Mouse (Mus musculus): ENCODE measurements at regions not wholly inside any gene's neighbourhood (a gene's known extent, or its start where the extent isn't known, plus 50 kb on each side); places are given as distances from the start of the nearest gene placed in this dataset.
"Not testable (repeated sequence)": the region's sequence is repeated elsewhere in the genome, so short reads cannot be mapped to it uniquely, and the experiment has no call there.

GRCm38 (mm10) chr9:43857988-43858387, 114.2 kb downstream of the Nectin1 start:
- no peak for DNase-seq

GRCm38 (mm10) chr9:43858761-43859160, 115.0 kb downstream of the Nectin1 start:
- DNase-seq = no peak

- DNase-seq = no peak
Observed at GRCm38 (mm10) chr9:43860264-43860663, 116.5 kb downstream of the Nectin1 start.

GRCm38 (mm10) chr9:43861375-43861774, 117.6 kb downstream of the Nectin1 start:
- no peak for DNase-seq

GRCm38 (mm10) chr9:43862034-43862433, 118.2 kb downstream of the Nectin1 start:
- DNase-seq = not testable (repeated sequence)

DNA sequence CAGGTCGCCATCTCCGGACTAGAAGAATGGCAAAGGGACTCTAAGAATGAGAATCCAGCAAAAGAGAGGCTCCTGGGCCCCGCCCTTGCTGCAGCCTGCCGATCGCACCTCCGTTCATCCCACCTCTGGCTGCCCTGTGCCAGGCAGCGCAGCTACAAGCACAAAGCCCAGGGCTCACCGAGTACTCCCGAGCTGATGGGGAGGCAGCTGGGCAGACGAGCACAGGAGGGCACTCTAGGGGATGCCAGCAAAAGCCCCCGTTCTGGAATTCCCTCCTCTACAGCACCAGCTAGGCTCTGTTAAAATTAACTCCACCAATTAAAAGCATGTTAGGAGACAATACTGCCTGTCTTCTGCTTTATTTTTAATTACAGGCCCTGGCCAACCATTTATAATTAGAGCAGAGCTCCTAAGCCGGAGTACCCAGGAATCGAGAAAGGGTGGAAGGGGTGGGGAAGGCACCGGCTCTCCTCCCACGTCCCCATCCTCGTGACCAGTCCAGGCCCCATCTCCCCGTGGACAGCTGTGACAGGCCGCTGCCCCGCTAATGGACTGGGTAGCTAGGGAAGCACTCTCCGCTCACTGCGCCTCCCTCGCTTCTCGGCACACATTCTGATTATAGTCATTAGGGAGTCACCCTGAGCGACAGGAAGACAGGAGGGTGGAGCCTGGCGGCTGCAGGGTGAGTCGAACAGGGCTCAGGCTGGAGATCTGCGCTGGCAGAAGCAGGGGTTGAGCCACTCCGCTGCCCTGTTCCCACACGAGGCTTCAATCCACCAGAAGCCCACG, 120.0 kb downstream of the Nectin1 start:
- DNase-seq = no peak

GRCm38 (mm10) chr9:43866802-43867201, 123.0 kb downstream of the Nectin1 start:
- no peak for DNase-seq

GRCm38 (mm10) chr9:43873841-43874240, 130.1 kb downstream of the Nectin1 start:
- no peak for DNase-seq

DNA sequence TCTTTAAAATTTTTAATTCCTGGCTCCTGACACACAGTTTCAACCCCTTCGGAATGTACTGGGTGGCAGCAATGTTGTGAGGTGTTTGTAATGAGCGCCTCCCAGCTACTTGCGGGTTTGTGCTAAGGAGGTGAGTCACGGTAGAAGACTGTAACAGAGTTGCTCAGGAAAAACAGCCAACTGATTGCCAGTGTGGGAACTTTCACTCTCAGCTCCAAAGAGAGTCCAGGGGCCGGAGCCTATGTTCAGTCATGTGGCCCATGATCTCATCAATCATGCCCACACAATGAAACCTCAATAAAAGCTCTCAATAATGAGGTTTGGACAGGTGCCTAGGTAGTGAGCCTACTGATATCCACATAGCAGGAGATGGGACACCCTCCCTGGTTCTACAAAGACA, 130.5 kb downstream of the Nectin1 start:
- no peak for DNase-seq

GRCm38 (mm10) chr9:43879220-43879968, 135.6 kb downstream of the Nectin1 start:
- DNase-seq = no peak

DNA sequence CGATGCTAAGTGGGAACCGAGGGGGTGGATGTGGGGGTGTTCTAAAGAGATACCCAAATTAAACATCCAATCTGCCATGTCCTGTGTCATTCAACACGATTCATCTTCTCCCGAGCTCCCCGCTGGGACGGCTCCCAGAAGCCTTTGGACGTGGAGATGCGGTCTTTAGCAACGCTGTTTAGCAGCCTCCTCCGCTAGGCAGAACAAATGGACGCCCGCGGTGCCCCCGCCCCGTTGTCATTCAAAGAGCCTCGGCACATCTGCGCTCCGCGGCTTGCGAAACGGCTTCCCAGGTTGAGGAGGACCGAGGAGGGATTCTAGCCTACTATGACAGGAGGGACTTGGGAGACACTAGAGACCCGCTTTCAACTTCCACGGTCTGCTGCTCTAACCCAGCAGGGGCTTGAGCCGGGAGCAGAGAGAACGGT, 136.2 kb downstream of the Nectin1 start:
- DNase-seq = no peak

GRCm38 (mm10) chr9:43893086-43893485, 149.3 kb downstream of the Nectin1 start:
- no peak for DNase-seq

DNA sequence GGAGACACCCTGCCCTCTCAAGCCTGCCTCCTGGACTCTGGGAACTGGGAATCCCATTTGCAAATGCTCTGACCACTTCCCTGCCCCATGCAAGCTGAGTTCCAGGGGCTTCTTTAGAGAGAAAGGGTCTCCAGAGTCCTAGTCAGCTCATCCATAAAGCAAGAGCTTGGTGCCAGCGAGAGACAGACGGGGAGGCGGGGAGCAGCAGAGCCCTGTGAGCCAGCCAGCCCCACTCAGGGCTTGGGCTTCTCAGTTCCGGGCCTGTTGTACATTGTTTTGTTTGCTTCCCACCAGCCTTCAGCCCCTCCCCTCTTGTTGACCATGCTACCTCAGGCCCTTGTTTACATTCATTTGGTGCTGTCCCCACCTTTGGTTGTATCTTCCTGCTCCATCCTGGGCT, 143.9 kb upstream of the Thy1 start:
- DNase-seq = no peak

DNA sequence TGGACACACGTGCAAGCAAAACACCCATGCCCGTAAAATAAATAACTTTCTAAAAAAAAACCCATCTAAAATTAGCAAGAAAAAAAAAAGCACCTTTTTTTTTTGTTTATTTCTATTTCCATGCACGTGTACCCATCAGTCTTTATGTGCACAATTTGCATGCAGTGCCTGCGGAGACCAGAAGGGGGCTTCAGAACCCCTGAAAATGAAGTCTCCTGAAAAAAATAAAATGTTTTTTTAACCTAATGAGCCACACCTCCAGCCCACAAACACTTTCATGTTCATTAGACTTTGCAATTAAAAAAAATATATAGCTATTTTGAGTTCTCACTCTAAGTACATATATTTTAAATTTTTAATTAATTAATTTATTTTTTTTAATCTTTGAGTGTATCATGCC, 134.9 kb upstream of the Thy1 start:
- no peak for DNase-seq

DNA sequence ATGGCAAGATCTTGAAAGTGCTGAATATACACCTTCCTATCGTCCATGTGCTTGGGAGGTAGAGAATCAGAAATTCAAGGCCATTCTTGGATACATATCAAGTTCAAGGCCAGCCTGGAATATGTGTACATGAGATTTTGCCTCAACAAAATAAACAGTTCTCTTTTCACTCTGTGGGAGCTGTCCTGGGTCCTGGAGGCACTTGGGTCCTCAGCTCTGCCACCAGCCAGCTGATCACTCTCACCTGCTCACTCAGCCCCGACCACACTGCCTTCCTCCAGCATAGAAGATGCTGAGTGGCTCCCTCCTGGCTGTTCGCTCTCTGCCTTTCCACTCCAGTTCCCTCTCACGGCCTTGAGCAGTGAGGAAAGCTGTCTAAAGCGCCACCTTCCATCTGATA, 128.2 kb upstream of the Thy1 start:
- DNase-seq = no peak

GRCm38 (mm10) chr9:43917467-43917866, 125.7 kb upstream of the Thy1 start:
- no peak for DNase-seq

GRCm38 (mm10) chr9:43919010-43919409, 124.2 kb upstream of the Thy1 start:
- no peak for DNase-seq

GRCm38 (mm10) chr9:43920053-43920754, 123.0 kb upstream of the Thy1 start:
- peak; percentile 73 for DNase-seq

- no peak for DNase-seq
Observed at GRCm38 (mm10) chr9:43922231-43922630, 121.0 kb upstream of the Thy1 start.

DNA sequence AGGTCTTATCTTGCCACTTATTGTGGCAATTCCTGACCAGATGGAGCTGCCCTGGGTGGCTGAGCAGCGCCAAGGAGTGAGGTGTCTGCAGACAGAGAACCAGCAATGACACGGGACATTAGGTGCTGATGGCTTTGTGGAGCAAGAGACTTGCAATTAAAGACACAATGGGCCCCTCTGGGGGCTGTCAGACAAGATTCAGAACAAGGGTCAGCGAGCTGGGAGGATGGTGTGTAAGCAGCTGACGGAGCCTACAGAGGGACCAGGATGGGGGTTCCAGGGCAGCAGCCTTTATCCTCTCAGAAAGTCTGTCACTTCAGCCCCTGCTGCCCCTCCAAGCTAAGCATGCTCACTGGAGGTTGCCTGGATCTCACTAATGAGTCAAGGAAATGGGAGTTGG, 120.1 kb upstream of the Thy1 start:
- DNase-seq = no peak

GRCm38 (mm10) chr9:43924795-43925194, 118.4 kb upstream of the Thy1 start:
- DNase-seq = no peak

- DNase-seq = no peak
Observed at GRCm38 (mm10) chr9:43929312-43930036, 113.7 kb upstream of the Thy1 start.

DNA sequence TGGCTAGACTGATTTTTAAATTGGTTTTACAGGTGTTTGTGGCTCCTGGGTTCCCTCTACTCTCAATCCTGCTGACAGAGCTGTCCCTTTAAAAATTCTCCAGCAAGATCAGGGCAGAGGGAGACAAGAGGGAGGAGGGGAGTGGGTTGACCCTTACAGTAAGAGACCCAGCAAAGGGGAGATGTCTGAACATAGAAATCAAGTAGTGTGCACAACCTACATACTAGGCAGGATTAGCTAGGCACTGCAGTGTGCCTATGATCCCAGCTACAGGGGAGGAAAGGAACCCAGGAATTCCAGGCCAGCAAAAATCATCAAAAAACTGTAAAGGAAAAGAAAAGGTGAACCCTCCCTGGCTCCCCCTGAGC, 113.2 kb upstream of the Thy1 start:
- no peak for DNase-seq
